Mouse (Mus musculus) spleen, adult 2 months (tissue): ENCODE measurements around the gene Cntn4.

Source experiments
- CTCF ChIP-seq: fragments of 200-500 bp; IDR thresholded peaks from 2 replicates; pipeline ENCODE4 v1.5.1; 2011; ENCODE audit warnings: mild to moderate bottlenecking, inconsistent platforms; ENCODE audit not compliant: insufficient read depth, insufficient read length, insufficient replicate concordance; ENCODE audit errors: extremely low read depth
- POLR2A ChIP-seq: fragments of 200-500 bp; IDR thresholded peaks from 2 replicates; pipeline ENCODE4 v1.6.1; 2011; ENCODE audit warnings: low read depth, low read length, inconsistent platforms

- TF ChIP-seq CTCF (no peak), POLR2A (no peak)
These were observed 818.8 kb downstream of the Cntn4 start for GRCm38 (mm10) chr6:106496303-106496702.
